Mouse (Mus musculus) lung, embryonic 14.5 days (tissue): Measurements from ENCODE around the gene D930048N14Rik. TPM values are rescaled to one million over a fixed set of nuclear protein-coding genes. Genes with fewer than 3 reads are reported as not detected.
A peak's percentile ranks its signal among the peaks of the same experiment; 100 is the strongest.
"Not testable (repeated sequence)": the region's sequence is repeated elsewhere in the genome, so short reads cannot be mapped to it uniquely, and the experiment has no call there.

ENCODE experiments used
- ATAC-seq: fragments of 200-750 bp; cut with Nextera tagmentation; 2 replicates; pipeline ENCODE4 v1.8.0; 2017; ENCODE audit warnings: mild to moderate bottlenecking, moderate TSS enrichment, moderate library complexity; ENCODE audit not compliant: insufficient read depth
- DNase-seq: peaks from one replicate; pipeline ENCODE4 v3.0.0-alpha.2; 2015
- H3K27ac ChIP-seq: fragments of 300-500 bp; sonication (generic); 2 replicates; pipeline ENCODE4 v1.5.1; 2014; ENCODE audit warnings: low read depth, mild to moderate bottlenecking, moderate library complexity
- H3K27me3 ChIP-seq: fragments of 300-500 bp; sonication (generic); 2 replicates; pipeline ENCODE4 v1.6.1; 2014; ENCODE audit warnings: low read length, control low read depth; ENCODE audit not compliant: insufficient read depth
- H3K36me3 ChIP-seq: fragments of 300-500 bp; sonication (generic); 2 replicates; pipeline ENCODE4 v1.6.1; 2014; ENCODE audit warnings: control low read depth; ENCODE audit not compliant: insufficient read depth
- H3K4me1 ChIP-seq: fragments of 300-500 bp; sonication (generic); 2 replicates; pipeline ENCODE4 v1.6.1; 2014; ENCODE audit warnings: antibody characterized with exemption, control low read depth; ENCODE audit not compliant: insufficient read depth
- H3K4me2 ChIP-seq: fragments of 300-500 bp; sonication (generic); 2 replicates; pipeline ENCODE4 v1.6.1; 2014; ENCODE audit warnings: mild to moderate bottlenecking
- H3K4me3 ChIP-seq: fragments of 300-500 bp; sonication (generic); 2 replicates; pipeline ENCODE4 v1.5.1; 2014; ENCODE audit warnings: low read depth, low read length
- H3K9ac ChIP-seq: fragments of 300-500 bp; sonication (generic); 2 replicates; pipeline ENCODE4 v1.6.1; 2014
- H3K9me3 ChIP-seq: fragments of 300-500 bp; sonication (generic); 2 replicates; pipeline ENCODE4 v1.6.1; 2016; ENCODE audit warnings: low read depth, low read length, control low read depth
- CTCF ChIP-seq: IDR thresholded peaks from 2 replicates; pipeline ENCODE4 v1.5.1; 2016; ENCODE audit warnings: antibody characterized with exemption, low read depth
- WGBS: fragments of 180-500 bp; shearing (Covaris S2); extraction: QIAGEN DNeasy Blood & Tissue Kit; methylation state at CpG from one replicate; pipeline ENCODE4 v1.1.7; 2014; 5-methylcytosine and 5-hydroxymethylcytosine counted together
- polyA plus RNA-seq: library from polyadenylated mRNA; unstranded; fragments of >200 nt; fragmentation: Nextera tagmentation; extraction: Ambion mirVana; gene quantifications from 2 replicates; pipeline ENCODE4 v1.2.1, GENCODE M21; 2014

The D930048N14Rik gene
- polyA plus RNA-seq = 3.4 TPM in 2 replicates

DNA sequence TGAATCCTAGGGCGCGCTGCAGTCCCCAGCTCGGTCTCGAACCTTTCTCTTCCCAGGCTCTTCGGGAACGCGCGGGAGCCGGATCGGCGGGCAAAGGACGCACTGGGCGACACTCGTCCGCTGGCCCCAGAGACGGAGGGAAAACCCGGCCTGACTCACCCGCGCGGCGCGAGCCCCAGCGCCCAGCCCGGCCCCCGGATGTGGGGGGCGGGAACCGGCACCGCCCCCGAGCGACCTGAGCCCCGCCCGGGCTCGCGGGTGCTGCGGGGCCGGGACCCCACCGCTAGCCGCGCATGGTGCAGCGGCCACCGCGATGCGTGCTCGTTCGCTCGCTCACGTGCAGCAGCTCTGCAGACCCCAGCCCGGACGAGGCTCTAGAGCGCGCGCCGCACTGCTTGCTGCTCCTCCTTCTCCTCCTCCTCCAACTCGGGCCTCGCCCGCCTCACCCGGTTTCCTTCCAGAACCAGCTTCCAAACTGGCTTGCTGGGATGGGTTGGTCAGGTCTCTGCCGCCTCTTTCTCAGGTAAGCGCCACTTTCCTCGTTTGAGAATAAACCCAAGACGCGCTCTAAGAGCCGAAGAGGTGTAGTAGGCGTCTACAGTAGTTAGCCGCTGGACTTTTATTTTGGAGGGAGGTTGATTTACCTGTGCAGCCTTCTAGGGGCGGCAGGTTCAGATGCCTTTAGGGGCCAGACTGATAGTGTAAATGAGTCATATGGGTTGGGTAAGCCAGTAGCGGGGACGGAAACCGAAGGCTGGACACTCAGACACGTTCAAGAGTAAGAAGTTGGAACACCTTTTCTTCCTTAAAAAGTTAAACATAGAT lies at the start of gene D930048N14Rik, which contains the start of gene N4bp3:
TSS of gene D930048N14Rik (plus strand) at position 264 of the 825 bp plus-strand sequence.
TSS of gene N4bp3 (minus strand) at position 152 of the 825 bp plus-strand sequence.
- H3K27me3 ChIP-seq = no peaks in the 10 kb centered on the region
- H3K4me2 ChIP-seq = peak within 1 kb of the TSS; percentile 97
- peak; percentile 85 for DNase-seq
- WGBS = 1% methylated on average over 68 of the region's 70 CpGs
- peak within 1 kb of the TSS; percentile 78 for H3K9ac ChIP-seq
- H3K27ac ChIP-seq = peak within 1 kb of the TSS; percentile 60
- peak; percentile 74 for ATAC-seq
- TF ChIP-seq CTCF = no peak
- H3K36me3 ChIP-seq = 0 out of 2 replicates have a peak, but pooled peaks cover 2% of the 10 kb centered on the region
- H3K9me3 ChIP-seq = no peaks in the 10 kb centered on the region
- peak within 1 kb of the TSS; percentile 68 for H3K4me3 ChIP-seq
- peaks cover 8% of the 10 kb centered on the region; the same call in 1 of the 2 replicates for H3K4me1 ChIP-seq

DNA sequence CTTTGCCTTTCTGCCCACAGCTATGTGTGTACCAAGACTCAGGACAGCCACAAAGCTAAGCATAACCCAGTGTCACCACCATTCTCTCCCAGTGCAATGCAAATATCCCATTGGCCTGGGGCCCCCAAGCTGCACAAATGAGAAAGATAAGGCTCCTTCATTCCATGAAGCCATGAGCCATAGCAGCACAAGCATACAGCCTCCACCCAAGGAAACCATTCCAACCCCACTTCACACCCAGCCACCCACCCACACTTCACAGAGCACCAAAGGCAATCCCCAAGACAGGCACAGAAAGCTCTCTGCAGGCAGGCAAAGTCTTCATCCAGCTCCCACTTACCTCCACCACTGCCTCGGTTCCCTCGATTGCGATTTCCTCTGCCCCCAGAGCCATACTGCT lies 48.5 kb upstream of the D930048N14Rik start:
- H3K27me3 ChIP-seq = no peaks in the 10 kb centered on the region
- no peak for DNase-seq
- no peak for ATAC-seq

DNA sequence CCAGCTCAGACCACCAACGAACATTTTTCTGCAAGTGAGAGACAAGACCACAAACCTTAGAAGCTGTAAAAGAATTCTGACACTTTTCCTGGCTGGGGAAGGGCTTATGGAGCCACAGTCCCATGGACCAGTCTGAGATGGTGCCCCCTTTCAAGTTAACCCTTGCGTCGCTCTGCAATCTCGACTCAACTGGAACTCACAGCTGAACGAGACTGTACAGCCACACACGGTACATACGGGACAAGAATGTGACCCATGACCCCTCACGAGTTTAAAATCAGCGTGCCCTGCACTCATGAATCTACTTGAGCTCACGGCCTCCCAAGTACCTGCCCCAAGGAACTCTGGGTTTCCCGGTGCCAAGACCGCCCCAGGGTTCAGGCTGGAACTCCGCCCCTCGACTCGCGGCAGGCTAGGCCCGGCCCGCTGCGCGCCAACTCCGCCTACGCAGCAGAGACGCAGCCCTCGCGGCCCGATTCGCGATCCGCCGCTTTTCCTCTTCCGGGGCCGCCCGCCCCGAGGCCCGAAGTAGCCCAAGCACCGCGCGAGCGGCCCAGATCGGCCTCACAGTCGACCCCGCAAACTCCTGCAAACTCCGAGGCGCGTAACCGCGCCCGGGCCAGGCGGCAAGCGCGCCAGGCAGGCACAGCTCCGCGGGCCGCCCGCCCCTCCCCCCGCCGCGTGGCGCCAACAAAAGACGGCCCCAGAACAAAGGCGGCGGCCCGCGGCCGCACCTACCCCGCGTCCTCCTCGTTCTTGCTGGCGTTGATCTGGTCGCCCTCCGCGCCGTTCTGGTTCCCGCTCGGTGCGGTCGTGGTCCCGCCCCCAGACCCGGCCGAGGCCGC lies 44.9 kb upstream of the D930048N14Rik start:
- H3K9me3 ChIP-seq = no peaks in the 10 kb centered on the region
- H3K4me1 ChIP-seq = no peaks in the 10 kb centered on the region
- DNase-seq (peak; percentile 93), ATAC-seq (peak; percentile 77)
- peak overlapping the region; percentile 97 for H3K27ac ChIP-seq
- H3K36me3 ChIP-seq = peaks cover 51% of the 10 kb centered on the region
- TF ChIP-seq CTCF = no peak
- H3K4me2 ChIP-seq = peak overlapping the region; percentile 66
- H3K9ac ChIP-seq = peak overlapping the region; percentile 99
- H3K27me3 ChIP-seq = no peaks in the 10 kb centered on the region
- under 1% methylated on average over 71 of the region's 81 CpGs for WGBS
- H3K4me3 ChIP-seq = peak overlapping the region; percentile 97

More for the DNA sequence above, 48.5 kb upstream of the D930048N14Rik start:
- Histone ChIP-seq H3K4me1 (no peaks in the 10 kb centered on the region), H3K4me2 (no peak overlapping the region), H3K9me3 (no peaks in the 10 kb centered on the region), H3K36me3 (peaks cover 87% of the 10 kb centered on the region), H3K27ac (no peak overlapping the region), H3K4me3 (no peak overlapping the region), H3K9ac (no peak overlapping the region)
- TF ChIP-seq CTCF = no peak
- 83% methylated on average over 3 of the region's 3 CpGs for WGBS

DNA sequence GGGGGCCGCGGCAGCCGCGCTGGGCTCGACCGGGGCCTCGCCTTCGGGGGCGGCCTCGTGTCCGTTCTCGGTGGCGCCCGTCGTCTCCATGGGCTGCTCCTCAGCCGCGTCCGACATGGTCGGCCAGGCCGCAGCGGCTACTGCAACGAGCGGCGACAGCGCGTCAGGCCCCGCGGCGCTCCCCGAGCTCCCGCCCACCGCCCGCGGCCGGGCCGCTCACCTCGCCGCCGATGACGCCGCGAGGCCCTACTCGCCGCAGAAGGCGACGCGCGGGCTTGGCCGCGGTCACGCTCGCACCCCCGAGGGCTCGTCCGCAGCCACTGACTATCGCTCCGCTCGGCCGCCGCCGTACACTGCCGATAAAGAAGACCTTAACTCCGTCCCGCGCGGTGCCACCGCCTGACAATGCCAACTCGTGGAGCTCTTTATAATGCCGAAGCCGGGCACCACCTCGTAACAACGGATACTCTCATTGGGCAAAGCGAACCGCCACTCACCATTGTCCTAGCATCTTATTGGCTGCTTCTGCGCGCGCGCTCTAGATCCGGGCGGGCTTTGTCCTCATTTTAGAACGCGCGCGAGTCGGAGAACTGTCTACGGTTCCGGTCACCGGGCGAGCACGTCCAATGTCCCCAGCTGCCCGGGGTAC lies 44.2 kb upstream of the D930048N14Rik start, which contains the start of gene Hnrnpab:
TSS of gene Hnrnpab (minus strand) at position 401 of the 649 bp plus-strand sequence.
- Histone ChIP-seq H3K9me3 (no peaks in the 10 kb centered on the region), H3K4me2 (peak within 1 kb of the TSS; percentile 89), H3K36me3 (peaks cover 44% of the 10 kb centered on the region), H3K4me1 (no peaks in the 10 kb centered on the region), H3K9ac (peak within 1 kb of the TSS; percentile 99), H3K27me3 (no peaks in the 10 kb centered on the region), H3K4me3 (peak within 1 kb of the TSS; percentile 97), H3K27ac (peak within 1 kb of the TSS; percentile 97)
- TF ChIP-seq CTCF = no peak
- ATAC-seq (peak; percentile 93), DNase-seq (peak; percentile 99)
- WGBS = under 1% methylated on average over 91 of the region's 91 CpGs

DNA sequence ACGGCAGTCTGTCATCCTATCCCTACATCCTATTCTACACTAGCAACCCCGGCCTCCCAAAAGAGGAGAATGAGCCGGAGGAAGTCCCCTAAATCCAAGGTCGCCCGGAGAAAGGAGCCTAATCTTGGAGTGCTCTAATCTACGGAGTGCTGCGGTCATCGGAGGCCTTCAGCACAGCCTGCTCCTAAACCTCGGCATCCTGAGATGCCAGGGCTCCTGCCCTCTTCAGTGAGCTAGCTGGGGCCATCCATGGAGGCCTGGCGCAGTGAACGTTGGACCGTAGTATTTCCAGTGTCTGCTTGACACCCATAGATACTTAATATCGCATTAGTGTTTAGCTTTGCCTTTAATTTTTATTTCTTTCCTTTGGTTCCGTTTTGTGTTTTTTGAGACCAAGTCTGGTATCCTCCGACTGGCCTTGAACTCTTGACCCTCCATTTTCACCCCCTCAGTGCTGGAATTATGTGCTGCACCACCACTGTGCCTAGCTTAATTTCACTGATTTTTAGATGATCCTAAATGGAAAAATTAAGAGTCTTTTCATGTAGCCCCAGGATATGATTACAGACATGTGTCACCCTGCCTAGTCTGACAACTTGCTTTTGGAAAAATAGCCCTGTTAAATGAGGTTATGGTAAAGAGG lies 43.5 kb upstream of the D930048N14Rik start:
- Histone ChIP-seq H3K27me3 (no peaks in the 10 kb centered on the region), H3K9me3 (no peaks in the 10 kb centered on the region), H3K9ac (peak overlapping the region; percentile 99), H3K27ac (peak overlapping the region; percentile 97), H3K4me3 (peak overlapping the region; percentile 97), H3K4me1 (no peaks in the 10 kb centered on the region), H3K36me3 (peaks cover 38% of the 10 kb centered on the region), H3K4me2 (peak overlapping the region; percentile 89)
- no peak for TF ChIP-seq CTCF
- ATAC-seq (peak; percentile 55), DNase-seq (no peak)
- WGBS = 6% methylated on average over 15 of the region's 15 CpGs

DNA sequence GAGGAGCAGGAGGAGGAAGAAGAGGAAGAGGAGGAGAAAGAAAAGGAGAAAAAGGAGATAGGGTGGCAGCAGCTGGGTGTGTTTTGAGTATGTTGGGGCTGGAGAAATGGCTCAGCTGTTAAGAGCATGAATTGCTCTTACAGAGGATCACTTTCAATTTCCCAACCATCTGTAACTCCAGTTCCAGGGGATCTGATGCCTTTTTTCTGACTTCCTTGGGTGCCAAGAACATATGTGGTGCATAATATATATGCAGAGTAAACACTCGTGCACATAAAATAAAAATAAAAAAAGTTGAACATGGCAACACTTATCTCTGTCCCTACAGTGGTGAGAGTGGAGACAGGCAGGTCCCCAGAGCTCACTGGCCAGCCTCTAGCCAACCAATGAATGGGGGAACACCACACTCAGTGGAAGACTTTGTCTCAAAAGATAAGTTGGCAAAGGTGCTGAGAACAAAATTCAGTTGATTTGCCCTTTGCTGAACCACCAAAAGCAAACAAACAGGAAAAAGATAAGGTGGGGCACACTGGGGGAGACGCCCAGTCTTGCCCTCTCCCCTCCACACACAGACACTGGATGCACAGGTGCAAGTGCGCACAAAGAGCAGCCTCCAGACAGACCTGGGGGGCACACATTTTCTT lies 41.4 kb upstream of the D930048N14Rik start:
- no peaks in the 10 kb centered on the region for H3K4me1 ChIP-seq
- ATAC-seq (no peak), DNase-seq (no peak)
- no peak overlapping the region for H3K9ac ChIP-seq
- H3K4me2 ChIP-seq = no peak overlapping the region
- no peaks in the 10 kb centered on the region for H3K27me3 ChIP-seq
- no peak for TF ChIP-seq CTCF
- H3K4me3 ChIP-seq = no peak overlapping the region
- H3K9me3 ChIP-seq = no peaks in the 10 kb centered on the region
- H3K27ac ChIP-seq = no peak overlapping the region
- 67% methylated on average over 3 of the region's 3 CpGs for WGBS
- peaks cover 16% of the 10 kb centered on the region for H3K36me3 ChIP-seq

DNA sequence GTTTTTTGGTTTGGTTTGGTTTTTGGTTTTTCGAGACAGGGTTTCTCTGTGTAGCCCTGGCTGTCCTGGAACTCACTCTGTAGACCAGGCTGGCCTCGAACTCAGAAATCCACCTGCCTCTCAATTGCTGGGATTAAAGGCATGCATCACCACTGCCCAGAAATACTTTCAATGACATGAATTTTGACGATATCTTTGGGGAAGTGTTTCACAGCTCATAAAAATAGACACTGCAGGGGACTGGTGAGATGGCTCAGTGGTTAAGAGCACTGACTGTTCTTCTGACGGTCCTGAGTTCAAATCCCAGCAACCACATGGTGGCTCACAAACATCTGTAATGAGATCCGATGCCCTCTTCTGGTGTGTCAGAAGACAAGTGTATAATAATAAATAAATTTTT lies 40.8 kb upstream of the D930048N14Rik start:
- H3K4me1 ChIP-seq, H3K27me3 ChIP-seq, ATAC-seq, H3K4me3 ChIP-seq, H3K4me2 ChIP-seq, H3K27ac ChIP-seq, H3K9ac ChIP-seq, DNase-seq, H3K9me3 ChIP-seq: not testable (repeated sequence)
- H3K36me3 ChIP-seq = peaks cover 10% of the 10 kb centered on the region
- 79% methylated on average over 5 of the region's 5 CpGs for WGBS
